ENCODE assay signal across 19 mouse cellular contexts in genomic region chr14:94294318-94294717, GRCm38 (mm10).
DNase-seq lines count a peak whose midpoint lies in the region; ATAC-seq and TF ChIP-seq lines count a peak whose summit lies in the region.
"Had no signal": no experiment of that assay in that cellular context is flagged by ENCODE, and none has a peak within 500 bp of the region (broad histone marks: within the 10 kb centered on the region; RNA-seq: fewer than 3 reads in every experiment).

No protein-coding gene starts in this region.

- no peak overlapping the region for H3K4me3 ChIP-seq in midbrain, embryonic 12.5 days
- H3K4me3 ChIP-seq in midbrain, embryonic 10.5 days: no peak overlapping the region
- no peak overlapping the region for H3K4me3 ChIP-seq in midbrain, embryonic 14.5 days (replicated peaks; ENCODE audit: low read depth, low read length)
- H3K4me3 ChIP-seq in midbrain, postnatal 0 days (ENCODE audit: low read depth, low read length): no peak overlapping the region
- H3K4me3 ChIP-seq in hindbrain, embryonic 10.5 days: no peak overlapping the region
- H3K4me3 ChIP-seq: embryonic facial prominence, embryonic 10.5 days; embryonic facial prominence, embryonic 12.5 days; forebrain, embryonic 13.5 days; forebrain, embryonic 15.5 days had no signal

- H3K9ac ChIP-seq in midbrain, embryonic 12.5 days (replicated peaks): no peak overlapping the region
- H3K9ac ChIP-seq in midbrain, embryonic 14.5 days (replicated peaks; ENCODE audit: low read length): no peak overlapping the region
- H3K9ac ChIP-seq in midbrain, postnatal 0 days (replicated peaks; ENCODE audit: low read length, poor library complexity, severe bottlenecking): no peak overlapping the region
- H3K9ac ChIP-seq: embryonic facial prominence, embryonic 12.5 days; forebrain, embryonic 13.5 days; forebrain, embryonic 15.5 days had no signal

- H3K36me3 ChIP-seq in midbrain, embryonic 12.5 days: no peaks in the 10 kb centered on the region
- H3K36me3 ChIP-seq in midbrain, embryonic 10.5 days: no peaks in the 10 kb centered on the region
- H3K36me3 ChIP-seq in midbrain, embryonic 14.5 days (ENCODE audit: control insufficient read depth, insufficient read depth, low read length): no peaks in the 10 kb centered on the region
- no peaks in the 10 kb centered on the region for H3K36me3 ChIP-seq in midbrain, postnatal 0 days (ENCODE audit: insufficient read depth, low read length)
- no peaks in the 10 kb centered on the region for H3K36me3 ChIP-seq in hindbrain, embryonic 10.5 days
- H3K36me3 ChIP-seq: embryonic facial prominence, embryonic 10.5 days; embryonic facial prominence, embryonic 12.5 days; forebrain, embryonic 15.5 days had no signal

- H3K9me3 ChIP-seq in midbrain, embryonic 12.5 days: no peaks in the 10 kb centered on the region
- no peaks in the 10 kb centered on the region for H3K9me3 ChIP-seq in midbrain, embryonic 10.5 days (replicated peaks)
- H3K9me3 ChIP-seq in midbrain, embryonic 14.5 days (ENCODE audit: control insufficient read depth, low read length): no peaks in the 10 kb centered on the region
- H3K9me3 ChIP-seq in midbrain, postnatal 0 days (ENCODE audit: low read length): no peaks in the 10 kb centered on the region
- no peaks in the 10 kb centered on the region for H3K9me3 ChIP-seq in hindbrain, embryonic 10.5 days
- H3K9me3 ChIP-seq: embryonic facial prominence, embryonic 10.5 days; embryonic facial prominence, embryonic 12.5 days; forebrain, embryonic 13.5 days; forebrain, embryonic 15.5 days had no signal

- H3K4me1 ChIP-seq in midbrain, embryonic 12.5 days: no peaks in the 10 kb centered on the region
- no peaks in the 10 kb centered on the region for H3K4me1 ChIP-seq in midbrain, embryonic 10.5 days
- H3K4me1 ChIP-seq in midbrain, embryonic 14.5 days (ENCODE audit: control insufficient read depth, insufficient read depth, low read length): no peaks in the 10 kb centered on the region
- no peaks in the 10 kb centered on the region for H3K4me1 ChIP-seq in midbrain, postnatal 0 days (ENCODE audit: insufficient read depth, low read length)
- no peaks in the 10 kb centered on the region for H3K4me1 ChIP-seq in hindbrain, embryonic 10.5 days (replicated peaks)
- H3K4me1 ChIP-seq: embryonic facial prominence, embryonic 10.5 days; embryonic facial prominence, embryonic 12.5 days; forebrain, embryonic 13.5 days; forebrain, embryonic 15.5 days had no signal

- no peak overlapping the region for H3K27ac ChIP-seq in midbrain, embryonic 12.5 days (replicated peaks)
- no peak overlapping the region for H3K27ac ChIP-seq in midbrain, embryonic 10.5 days (replicated peaks)
- no peak overlapping the region for H3K27ac ChIP-seq in midbrain, embryonic 14.5 days (replicated peaks; ENCODE audit: low read depth, low read length)
- H3K27ac ChIP-seq in midbrain, postnatal 0 days (ENCODE audit: low read depth, low read length): no peak overlapping the region
- no peak overlapping the region for H3K27ac ChIP-seq in hindbrain, embryonic 10.5 days
- H3K27ac ChIP-seq: embryonic facial prominence, embryonic 10.5 days; embryonic facial prominence, embryonic 12.5 days; forebrain, embryonic 13.5 days; forebrain, embryonic 15.5 days had no signal

- 0 out of 2 replicates have a peak, but pooled peaks have one; percentile 44 for ATAC-seq in midbrain, embryonic 12.5 days (ENCODE audit: low FRiP score, low read depth)
- ATAC-seq in midbrain, embryonic 14.5 days (ENCODE audit: low FRiP score, low TSS enrichment): no peak
- no peak for ATAC-seq in midbrain, postnatal 0 days (ENCODE audit: low FRiP score)
- ATAC-seq: forebrain, embryonic 13.5 days; forebrain, embryonic 15.5 days had no signal

- H3K27me3 ChIP-seq in midbrain, embryonic 12.5 days: no peaks in the 10 kb centered on the region
- no peaks in the 10 kb centered on the region for H3K27me3 ChIP-seq in midbrain, embryonic 10.5 days (ENCODE audit: low read depth, poor library complexity, severe bottlenecking)
- H3K27me3 ChIP-seq in midbrain, embryonic 14.5 days (ENCODE audit: control insufficient read depth, insufficient read depth, low read length): no peaks in the 10 kb centered on the region
- no peaks in the 10 kb centered on the region for H3K27me3 ChIP-seq in midbrain, postnatal 0 days (ENCODE audit: insufficient read depth, low read length)
- no peaks in the 10 kb centered on the region for H3K27me3 ChIP-seq in hindbrain, embryonic 10.5 days (ENCODE audit: insufficient read depth, poor library complexity, severe bottlenecking)
- H3K27me3 ChIP-seq: embryonic facial prominence, embryonic 12.5 days; forebrain, embryonic 13.5 days; forebrain, embryonic 15.5 days had no signal

- H3K4me2 ChIP-seq in midbrain, embryonic 12.5 days (replicated peaks): no peak overlapping the region
- H3K4me2 ChIP-seq in midbrain, embryonic 14.5 days (ENCODE audit: low read length): no peak overlapping the region
- no peak overlapping the region for H3K4me2 ChIP-seq in midbrain, postnatal 0 days (ENCODE audit: low read depth, low read length, poor library complexity, severe bottlenecking)
- H3K4me2 ChIP-seq: embryonic facial prominence, embryonic 12.5 days; forebrain, embryonic 13.5 days; forebrain, embryonic 15.5 days had no signal

- DNase-seq in midbrain, embryonic 10.5 days (ENCODE audit: low spot score): no peak
- peak; percentile 42 for DNase-seq in midbrain, embryonic 14.5 days
- no peak for DNase-seq in midbrain, postnatal 0 days (ENCODE audit: low spot score)
- peak; percentile 19 for DNase-seq in brain, embryonic 14.5 days (ENCODE audit: low read depth)
- peak; percentile 1 for DNase-seq in mesoderm, embryonic 11.5 days (ENCODE audit: low read depth, low spot score)
- no peak for DNase-seq in hindbrain, embryonic 10.5 days (ENCODE audit: low spot score)
- DNase-seq: adrenal gland, adult 2 months; adrenal gland, postnatal 10 days; adrenal gland, postnatal 25 days; cerebellum, adult 11-12 months; cerebellum, adult 2 months; cerebellum, adult 9-10 months; cerebellum, postnatal 10 days; cerebellum, postnatal 25 days had no signal

- no peak for TF ChIP-seq POLR2A in brain, embryonic 14.5 days (IDR thresholded peaks at IDR 0.05; ENCODE audit: borderline replicate concordance, extremely low read depth, insufficient read depth, insufficient read length, poor library complexity, severe bottlenecking)

- TF ChIP-seq CTCF in midbrain, postnatal 0 days (IDR thresholded peaks at IDR 0.05): no peak
- TF ChIP-seq CTCF in brain, embryonic 14.5 days (IDR thresholded peaks at IDR 0.05; ENCODE audit: borderline replicate concordance, extremely low read depth, insufficient read depth, insufficient read length): no peak

Comparison
In these comparisons a context has a peak if more than half of its experiments do, and no peak if none do; other contexts are left out.
1. DNase-seq: peak in midbrain, embryonic 14.5 days (single experiment), brain, embryonic 14.5 days (single experiment) and mesoderm, embryonic 11.5 days (single experiment); none in midbrain, embryonic 10.5 days (single experiment), midbrain, postnatal 0 days (single experiment) and hindbrain, embryonic 10.5 days (single experiment).